Mouse (Mus musculus): Measurements from ENCODE around the gene Prkch.

GRCm38 (mm10) chr12:73540402-73540801 lies 44.2 kb upstream of the Prkch start:
- TF ChIP-seq CTCF (IDR thresholded peaks at IDR 0.05; ENCODE audit: low read depth): no peak
- no peak for TF ChIP-seq EP300 (IDR thresholded peaks at IDR 0.05; ENCODE audit: low read depth)
